Mouse (Mus musculus) lung, postnatal 0 days (tissue): ENCODE data around the gene Trak2. TPM values are rescaled to one million over a fixed set of nuclear protein-coding genes. Genes with fewer than 3 reads are reported as not detected.
"Not testable (repeated sequence)": the region's sequence is repeated elsewhere in the genome, so short reads cannot be mapped to it uniquely, and the experiment has no call there.

Source experiments
- ATAC-seq: fragments of 200-750 bp; cut with Nextera tagmentation; 2 replicates; pipeline ENCODE4 v1.8.0; 2017; ENCODE audit warnings: moderate library complexity
- DNase-seq: peaks from one replicate; pipeline ENCODE4 v3.0.0-alpha.2; 2016; ENCODE audit warnings: low spot score
- H3K27ac ChIP-seq: fragments of 300-500 bp; sonication (generic); 2 replicates; pipeline ENCODE4 v1.5.1; 2014; ENCODE audit warnings: antibody characterized with exemption, mild to moderate bottlenecking, low read length, mixed read lengths
- H3K27me3 ChIP-seq: fragments of 300-500 bp; sonication (generic); replicated peaks from 2 replicates; pipeline ENCODE4 v1.6.1; 2014; ENCODE audit warnings: low read length, mixed read lengths; ENCODE audit not compliant: insufficient read depth
- H3K36me3 ChIP-seq: fragments of 300-500 bp; sonication (generic); 2 replicates; pipeline ENCODE4 v1.6.1; 2014; ENCODE audit warnings: low read length, mixed read lengths; ENCODE audit not compliant: insufficient read depth
- H3K4me1 ChIP-seq: fragments of 300-500 bp; sonication (generic); 2 replicates; pipeline ENCODE4 v1.6.1; 2014; ENCODE audit warnings: antibody characterized with exemption, low read depth, low read length, mixed read lengths; ENCODE audit not compliant: insufficient read depth
- H3K4me2 ChIP-seq: fragments of 300-500 bp; sonication (generic); replicated peaks from 2 replicates; pipeline ENCODE4 v1.6.1; 2014; ENCODE audit warnings: low read depth, mild to moderate bottlenecking, low read length, moderate library complexity, mixed read lengths
- H3K4me3 ChIP-seq: fragments of 300-500 bp; sonication (generic); 2 replicates; pipeline ENCODE4 v1.5.1; 2014; ENCODE audit warnings: low read depth, low read length
- H3K9ac ChIP-seq: fragments of 300-500 bp; sonication (generic); replicated peaks from 2 replicates; pipeline ENCODE4 v1.6.1; 2014; ENCODE audit warnings: low read depth, mild to moderate bottlenecking
- H3K9me3 ChIP-seq: fragments of 300-500 bp; sonication (generic); 2 replicates; pipeline ENCODE4 v1.6.1; 2016; ENCODE audit warnings: low read length, mixed read lengths
- WGBS: fragments of 180-500 bp; shearing (Covaris S2); extraction: QIAGEN DNeasy Blood & Tissue Kit; methylation state at CpG from one replicate; pipeline ENCODE4 v1.1.7; 2014; 5-methylcytosine and 5-hydroxymethylcytosine counted together
- polyA plus RNA-seq: library from polyadenylated mRNA; unstranded; fragments of >200 nt; fragmentation: Nextera tagmentation; extraction: Ambion mirVana; gene quantifications from 2 replicates; pipeline ENCODE4 v1.2.1, GENCODE M21; 2015

Trak2 gene
- polyA plus RNA-seq, 1 experiment from 2014 or later: 10.1 TPM

DNA sequence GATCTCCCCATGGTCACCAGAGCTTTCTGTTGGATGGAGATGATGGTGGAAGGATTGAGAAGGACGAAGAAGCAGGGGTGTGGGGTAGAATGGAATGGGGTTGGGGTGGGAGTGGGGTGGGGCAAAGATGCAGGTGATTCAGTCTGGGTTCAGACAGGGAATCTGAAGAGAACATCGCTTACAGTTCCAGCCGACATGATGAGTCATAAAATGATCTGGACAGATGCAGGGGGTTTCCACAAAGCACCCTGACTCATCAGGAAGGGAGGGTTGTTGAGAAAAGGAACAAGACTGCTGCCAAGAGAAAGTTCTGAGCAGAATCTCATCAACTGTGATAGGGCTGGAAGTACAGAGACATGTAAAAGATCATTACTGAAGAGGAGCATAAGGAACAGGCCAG lies 116.4 kb downstream of the Trak2 start:
- H3K36me3 ChIP-seq, ATAC-seq, H3K27ac ChIP-seq, H3K4me3 ChIP-seq, H3K9ac ChIP-seq, H3K4me1 ChIP-seq, H3K9me3 ChIP-seq, DNase-seq, H3K27me3 ChIP-seq, H3K4me2 ChIP-seq: not testable (repeated sequence)
- 79% methylated on average over 3 of the region's 3 CpGs for WGBS

Other genes with a start within 250 kb of the Trak2 start
- 33.4 and 41.8 TPM in 2 replicates for gene Casp8, start 178.1 kb downstream of the Trak2 start, polyA plus RNA-seq
- 19.8 and 21.6 TPM in 2 replicates for gene Stradb, start 92 bp upstream of the Trak2 start, polyA plus RNA-seq
- gene C2cd6, start 121.5 kb upstream of the Trak2 start, polyA plus RNA-seq: not detected in 2 replicates
- gene Tmem237, start 147.0 kb upstream of the Trak2 start, polyA plus RNA-seq: 27.4 and 30.1 TPM in 2 replicates
- 0.23 and 0.27 TPM in 2 replicates for gene Mpp4, start 190.0 kb upstream of the Trak2 start, polyA plus RNA-seq